In genomic region chr8:109359396-109360051, GRCm38 (mm10) we compare ENCODE assay signal across 9 mouse cellular contexts.
DNase-seq lines count a peak whose midpoint lies in the region; ATAC-seq and TF ChIP-seq lines count a peak whose summit lies in the region.
"Had no signal": no experiment of that assay in that cellular context is flagged by ENCODE, and none has a peak within 500 bp of the region (broad histone marks: within the 10 kb centered on the region; RNA-seq: fewer than 3 reads in every experiment).

No protein-coding gene starts in this region.

- H3K9me3 ChIP-seq in kidney, embryonic 15.5 days (replicated peaks) = no peaks in the 10 kb centered on the region
- H3K9me3 ChIP-seq in hindbrain, embryonic 10.5 days = no peaks in the 10 kb centered on the region
- H3K9me3 ChIP-seq in midbrain, postnatal 0 days (ENCODE audit: low read length) = no peaks in the 10 kb centered on the region

- H3K27ac ChIP-seq in kidney, embryonic 15.5 days = no peak overlapping the region
- H3K27ac ChIP-seq in hindbrain, embryonic 10.5 days = peak overlapping the region; percentile 89
- peak overlapping the region; percentile 95 for H3K27ac ChIP-seq in midbrain, postnatal 0 days (ENCODE audit: low read depth, low read length)

- peak overlapping the region; percentile 26 for H3K4me3 ChIP-seq in kidney, embryonic 15.5 days (replicated peaks)
- peak overlapping the region; percentile 41 for H3K4me3 ChIP-seq in hindbrain, embryonic 10.5 days
- H3K4me3 ChIP-seq in midbrain, postnatal 0 days (ENCODE audit: low read depth, low read length) = no peak overlapping the region; the same call in 1 of the 2 replicates

- H3K27me3 ChIP-seq in kidney, embryonic 15.5 days = 0 out of 2 replicates have a peak, but pooled peaks cover 11% of the 10 kb centered on the region
- H3K27me3 ChIP-seq in hindbrain, embryonic 10.5 days (ENCODE audit: insufficient read depth, poor library complexity, severe bottlenecking) = no peaks in the 10 kb centered on the region
- no peaks in the 10 kb centered on the region for H3K27me3 ChIP-seq in midbrain, postnatal 0 days (ENCODE audit: insufficient read depth, low read length)

- 36% methylated on average over 16 of the region's 16 CpGs for WGBS in kidney, embryonic 15.5 days
- WGBS in hindbrain, embryonic 10.5 days = 23% methylated on average over 16 of the region's 16 CpGs
- 7% methylated on average over 16 of the region's 16 CpGs for WGBS in midbrain, postnatal 0 days

- H3K9ac ChIP-seq in kidney, embryonic 15.5 days = no peak overlapping the region
- peak overlapping the region; percentile 52 for H3K9ac ChIP-seq in midbrain, postnatal 0 days (replicated peaks; ENCODE audit: low read length, poor library complexity, severe bottlenecking)

- no peak for TF ChIP-seq CTCF in midbrain, postnatal 0 days (IDR thresholded peaks at IDR 0.05)

- H3K4me2 ChIP-seq in kidney, embryonic 15.5 days = peak overlapping the region; percentile 69
- peak overlapping the region; percentile 47 for H3K4me2 ChIP-seq in midbrain, postnatal 0 days (ENCODE audit: low read depth, low read length, poor library complexity, severe bottlenecking)

- no peak for ATAC-seq in kidney, embryonic 15.5 days (replicated peaks; ENCODE audit: low FRiP score)
- ATAC-seq in midbrain, postnatal 0 days (ENCODE audit: low FRiP score) = peak; percentile 41; the same call in 1 of the 2 replicates
- no peak for ATAC-seq in activated CD4-positive, CD25-positive, alpha-beta regulatory T cell, adult 4 months

- no peak for DNase-seq in kidney, adult 9 months
- peak; percentile 54 for DNase-seq in embryo, embryonic 11 days
- DNase-seq in hindbrain, embryonic 10.5 days (ENCODE audit: low spot score) = peak; percentile 45
- peak; percentile 55 for DNase-seq in midbrain, postnatal 0 days (ENCODE audit: low spot score)
- DNase-seq in cerebellum, adult 8-10 months = no peak
- DNase-seq in layer of hippocampus, adult 9-11 months = no peak
- DNase-seq: thymus, postnatal 25 days had no signal

- H3K36me3 ChIP-seq in kidney, embryonic 15.5 days = no peaks in the 10 kb centered on the region
- H3K36me3 ChIP-seq in hindbrain, embryonic 10.5 days = no peaks in the 10 kb centered on the region
- no peaks in the 10 kb centered on the region for H3K36me3 ChIP-seq in midbrain, postnatal 0 days (ENCODE audit: insufficient read depth, low read length)

- peaks cover 23% of the 10 kb centered on the region for H3K4me1 ChIP-seq in kidney, embryonic 15.5 days
- peaks cover 43% of the 10 kb centered on the region for H3K4me1 ChIP-seq in hindbrain, embryonic 10.5 days (replicated peaks)
- H3K4me1 ChIP-seq in midbrain, postnatal 0 days (ENCODE audit: insufficient read depth, low read length) = 0 out of 2 replicates have a peak, but pooled peaks cover 6% of the 10 kb centered on the region

Comparison
In these comparisons a context has a peak if more than half of its experiments do, and no peak if none do; other contexts are left out.
1. DNase-seq: peak in embryo, embryonic 11 days (single experiment), hindbrain, embryonic 10.5 days (single experiment) and midbrain, postnatal 0 days (single experiment); none in kidney, adult 9 months (single experiment), cerebellum, adult 8-10 months (single experiment) and layer of hippocampus, adult 9-11 months (single experiment).